Mouse (Mus musculus): ENCODE data around the gene Gm7861.
"Not testable (repeated sequence)": the region's sequence is repeated elsewhere in the genome, so short reads cannot be mapped to it uniquely, and the experiment has no call there.

Gene Gm7861

GRCm38 (mm10) chr8:21594408-21594807, at the start of gene Gm7861:
Gene Gm7861 (minus strand): TSS chr8:21594508.
- CTCF ChIA-PET: not testable (repeated sequence)

- CTCF ChIA-PET: not testable (repeated sequence)
These were observed 23.6 kb upstream of the Gm7861 start, which contains the start of gene Defa26 for GRCm38 (mm10) chr8:21617883-21618282. Gene Defa26 (plus strand): TSS chr8:21618183.

GRCm38 (mm10) chr8:21582706-21583105, 11.6 kb downstream of the Gm7861 start, which contains the start of gene Defa28:
Gene Defa28 (plus strand): TSS chr8:21583006.
- CTCF ChIA-PET: not testable (repeated sequence)

- CTCF ChIA-PET: not testable (repeated sequence)
These were observed 29.2 kb downstream of the Gm7861 start, which contains the start of gene Defa37 for GRCm38 (mm10) chr8:21565086-21565485. Gene Defa37 (plus strand): TSS chr8:21565386.
